Mouse (Mus musculus): Measurements from ENCODE around the gene Rpap1. TPM values are rescaled to one million over a fixed set of nuclear protein-coding genes. Genes with fewer than 3 reads are reported as not detected.
"Not testable (repeated sequence)": the region's sequence is repeated elsewhere in the genome, so short reads cannot be mapped to it uniquely, and the experiment has no call there.

Rpap1 gene
- polyA plus RNA-seq, 1 experiment from 2014 or later, result 23.9 TPM

GRCm38 (mm10) chr2:119730735-119731134 lies 56.6 kb downstream of the Rpap1 start:
- Histone ChIP-seq H3K27ac (ENCODE audit: poor library complexity, severe bottlenecking) (no peak overlapping the region), H3K9ac (no peak overlapping the region), H3K4me2 (no peak overlapping the region), H3K36me3 (peaks cover 94% of the 10 kb centered on the region), H3K27me3 (replicated peaks) (0 out of 2 replicates have a peak, but pooled peaks cover 5% of the 10 kb centered on the region), H3K4me3 (no peak overlapping the region), H3K4me1 (replicated peaks) (no peaks in the 10 kb centered on the region), H3K9me3 (replicated peaks) (no peaks in the 10 kb centered on the region)
- no peak for ATAC-seq (ENCODE audit: insufficient number of reproducible peaks, low FRiP score)
- WGBS, result 90% methylated on average over 4 of the region's 4 CpGs

GRCm38 (mm10) chr2:119727762-119728416 lies 59.4 kb downstream of the Rpap1 start:
- Histone ChIP-seq H3K27me3 (replicated peaks) (no peaks in the 10 kb centered on the region), H3K9me3 (replicated peaks) (no peaks in the 10 kb centered on the region), H3K36me3 (peaks cover 89% of the 10 kb centered on the region), H3K4me3 (no peak overlapping the region), H3K9ac (no peak overlapping the region), H3K4me1 (replicated peaks) (no peaks in the 10 kb centered on the region), H3K27ac (ENCODE audit: poor library complexity, severe bottlenecking) (no peak overlapping the region), H3K4me2 (no peak overlapping the region)
- 0 out of 2 replicates have a peak, but pooled peaks have one; percentile 42 for ATAC-seq (ENCODE audit: insufficient number of reproducible peaks, low FRiP score)
- 84% methylated on average over 3 of the region's 3 CpGs for WGBS

DNA sequence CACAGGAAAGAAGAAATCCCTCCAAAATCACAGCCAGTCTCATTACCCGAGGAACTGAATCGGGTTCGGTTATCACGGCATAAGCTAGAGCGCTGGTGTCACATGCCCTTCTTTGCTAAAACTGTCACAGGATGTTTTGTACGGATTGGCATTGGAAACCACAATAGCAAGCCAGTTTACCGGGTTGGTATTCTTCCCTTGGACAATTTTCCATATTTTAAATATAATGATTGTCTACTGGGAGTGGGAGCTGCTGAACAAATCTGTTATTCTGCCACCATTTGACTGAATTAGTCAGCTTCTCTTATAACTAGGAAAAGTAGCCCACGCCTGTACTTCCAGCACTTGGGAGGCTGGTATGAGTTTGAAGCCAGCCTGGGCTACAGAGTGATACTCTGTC lies 66.3 kb downstream of the Rpap1 start:
- Histone ChIP-seq H3K4me3 (no peak overlapping the region), H3K9ac (no peak overlapping the region), H3K36me3 (peaks cover 83% of the 10 kb centered on the region), H3K9me3 (replicated peaks) (no peaks in the 10 kb centered on the region), H3K4me2 (no peak overlapping the region), H3K27ac (ENCODE audit: poor library complexity, severe bottlenecking) (no peak overlapping the region), H3K4me1 (replicated peaks) (no peaks in the 10 kb centered on the region), H3K27me3 (replicated peaks) (no peaks in the 10 kb centered on the region)
- WGBS, result 92% methylated on average over 8 of the region's 8 CpGs
- no peak for ATAC-seq (ENCODE audit: insufficient number of reproducible peaks, low FRiP score)

DNA sequence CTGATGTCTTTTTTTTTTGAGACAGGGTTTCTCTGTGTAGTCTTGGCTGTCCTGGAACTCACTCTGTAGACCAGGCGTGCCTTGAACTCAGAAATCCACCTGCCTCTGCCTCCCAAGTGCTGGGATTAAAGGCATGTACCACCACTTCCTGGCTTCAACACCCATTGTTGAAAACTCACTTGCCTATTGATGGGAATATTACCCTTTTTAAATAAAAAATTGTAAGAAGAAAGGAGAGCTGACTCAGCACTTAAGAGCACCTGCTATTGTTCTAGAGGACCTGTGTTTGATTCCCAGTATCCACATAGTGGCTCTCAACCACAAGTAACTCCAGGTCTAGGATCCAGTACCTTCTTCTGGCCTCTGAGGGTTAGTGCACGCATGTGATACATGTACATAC lies 71.5 kb downstream of the Rpap1 start:
- H3K27ac ChIP-seq (ENCODE audit: poor library complexity, severe bottlenecking); H3K4me3 ChIP-seq; ATAC-seq (ENCODE audit: insufficient number of reproducible peaks, low FRiP score); H3K9me3 ChIP-seq (replicated peaks); H3K4me1 ChIP-seq (replicated peaks); H3K9ac ChIP-seq; H3K27me3 ChIP-seq (replicated peaks); H3K4me2 ChIP-seq: not testable (repeated sequence)
- peaks cover 77% of the 10 kb centered on the region for H3K36me3 ChIP-seq
- 84% methylated on average over 2 of the region's 2 CpGs for WGBS

Other genes starting within 250 kb of the Rpap1 start
- gene Exd1, start 239.9 kb downstream of the Rpap1 start, polyA plus RNA-seq (2016; fragmentation: Nextera tagmentation; extraction: Ambion mirVana), result 0.22 and 0.36 TPM in 2 replicates
- 47.0 and 47.2 TPM in 2 replicates for gene Chp1, start 239.8 kb downstream of the Rpap1 start, polyA plus RNA-seq (2016; fragmentation: Nextera tagmentation; extraction: Ambion mirVana)
- gene Nusap1, start 169.2 kb downstream of the Rpap1 start, polyA plus RNA-seq (2016; fragmentation: Nextera tagmentation; extraction: Ambion mirVana), result 51.6 and 53.3 TPM in 2 replicates
- gene Oip5, start 169.1 kb downstream of the Rpap1 start, polyA plus RNA-seq (2016; fragmentation: Nextera tagmentation; extraction: Ambion mirVana), result 24.3 and 28.3 TPM in 2 replicates
- gene Ndufaf1, start 124.7 kb downstream of the Rpap1 start, polyA plus RNA-seq (2016; fragmentation: Nextera tagmentation; extraction: Ambion mirVana), result 54.8 and 56.7 TPM in 2 replicates
- gene Rtf1, start 112.5 kb downstream of the Rpap1 start, polyA plus RNA-seq (2016; fragmentation: Nextera tagmentation; extraction: Ambion mirVana), result 34.2 and 34.7 TPM in 2 replicates
- 3.0 and 3.1 TPM in 2 replicates for gene Itpka, start 45.2 kb downstream of the Rpap1 start, polyA plus RNA-seq (2016; fragmentation: Nextera tagmentation; extraction: Ambion mirVana)
- gene Ltk, start 27.1 kb downstream of the Rpap1 start, polyA plus RNA-seq (2016; fragmentation: Nextera tagmentation; extraction: Ambion mirVana), result 0.13 and 0.17 TPM in 2 replicates
- 9.2 and 10.7 TPM in 2 replicates for gene Tyro3, start 10.2 kb upstream of the Rpap1 start, polyA plus RNA-seq (2016; fragmentation: Nextera tagmentation; extraction: Ambion mirVana)
- 27.6 and 29.0 TPM in 2 replicates for gene Mga, start 109.7 kb upstream of the Rpap1 start, polyA plus RNA-seq (2016; fragmentation: Nextera tagmentation; extraction: Ambion mirVana)
- gene Mapkbp1, start 185.2 kb upstream of the Rpap1 start, polyA plus RNA-seq (2016; fragmentation: Nextera tagmentation; extraction: Ambion mirVana), result 3.3 and 3.8 TPM in 2 replicates
- 13.1 and 13.3 TPM in 2 replicates for gene Jmjd7, start 239.9 kb upstream of the Rpap1 start, polyA plus RNA-seq (2016; fragmentation: Nextera tagmentation; extraction: Ambion mirVana)
- gene Gm28042, start 240.0 kb upstream of the Rpap1 start, polyA plus RNA-seq (2016; fragmentation: Nextera tagmentation; extraction: Ambion mirVana), result 2.3 and 3.2 TPM in 2 replicates
- 2.3 and 2.5 TPM in 2 replicates for gene Pla2g4b, start 245.9 kb upstream of the Rpap1 start, polyA plus RNA-seq (2016; fragmentation: Nextera tagmentation; extraction: Ambion mirVana)